Mouse (Mus musculus) urinary bladder, postnatal 36 days (tissue): ENCODE data around the gene Gstm2.
"Not testable (repeated sequence)": the region's sequence is repeated elsewhere in the genome, so short reads cannot be mapped to it uniquely, and the experiment has no call there.

Experiments used
- DNase-seq, 2 experiments: peaks; one replicate each; pipeline ENCODE4 v3.0.0; 2022; ENCODE audit warnings: low spot score in 2 of 2, mixed read lengths in 1 of 2

Gstm2 gene

DNA sequence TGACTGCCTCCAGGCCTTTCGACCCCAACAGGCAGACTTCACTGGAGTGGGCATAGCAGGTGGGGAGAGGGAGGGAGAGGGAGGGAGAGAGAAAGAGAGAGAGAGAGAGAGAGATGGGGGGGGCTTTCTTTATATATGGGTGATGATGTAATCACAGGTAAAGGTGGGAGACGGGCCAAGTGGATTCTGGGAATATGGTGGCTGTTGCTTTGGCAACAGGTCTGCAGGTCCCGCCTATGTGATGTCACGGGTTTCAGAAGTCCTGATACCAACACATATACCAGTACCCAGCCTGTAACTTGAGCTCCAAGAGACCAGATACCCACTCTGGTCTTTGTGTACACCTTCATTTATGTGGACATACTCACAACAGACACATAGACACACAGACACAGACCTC, 10.3 kb upstream of the Gstm2 start:
- DNase-seq, result no peak

DNA sequence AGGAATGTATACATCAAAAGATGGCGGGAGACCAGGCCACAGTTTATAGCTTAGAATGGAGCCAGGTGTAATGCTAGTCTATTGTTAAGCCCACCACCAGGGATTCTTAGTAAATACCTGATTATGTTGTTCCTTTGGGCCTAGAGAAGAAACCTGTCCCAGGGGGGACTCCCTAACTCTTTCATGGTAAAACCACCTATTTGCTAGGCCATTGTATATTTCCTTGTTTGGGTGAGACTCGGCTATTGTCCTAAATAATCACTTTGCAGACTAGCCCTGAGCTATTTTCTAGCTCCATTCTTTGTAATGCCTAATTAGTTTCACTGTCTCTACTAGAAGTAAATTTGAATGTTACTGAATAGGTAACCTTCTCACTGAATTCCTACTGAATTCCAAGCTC, 9.7 kb upstream of the Gstm2 start:
- DNase-seq, result not testable (repeated sequence)

DNA sequence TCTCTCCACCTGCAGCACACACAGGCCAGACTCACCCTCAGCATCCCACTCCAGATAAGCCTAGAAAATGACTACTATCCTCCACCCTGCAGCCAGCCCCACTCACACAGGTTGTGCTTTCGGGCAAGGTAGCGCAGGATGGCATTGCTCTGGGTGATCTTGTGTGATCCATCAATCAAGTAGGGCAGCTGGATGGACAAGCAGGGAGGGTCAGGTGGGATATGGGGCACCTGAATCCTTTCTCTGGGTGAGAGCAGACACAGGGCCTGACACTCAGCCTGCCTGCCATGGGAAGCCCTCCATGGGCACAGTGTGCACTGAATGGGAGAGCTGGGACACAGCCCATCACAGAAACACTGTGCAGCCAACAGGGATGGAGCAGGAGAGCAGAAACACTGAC, 1.1 kb downstream of the Gstm2 start:
- not testable (repeated sequence) for DNase-seq

DNA sequence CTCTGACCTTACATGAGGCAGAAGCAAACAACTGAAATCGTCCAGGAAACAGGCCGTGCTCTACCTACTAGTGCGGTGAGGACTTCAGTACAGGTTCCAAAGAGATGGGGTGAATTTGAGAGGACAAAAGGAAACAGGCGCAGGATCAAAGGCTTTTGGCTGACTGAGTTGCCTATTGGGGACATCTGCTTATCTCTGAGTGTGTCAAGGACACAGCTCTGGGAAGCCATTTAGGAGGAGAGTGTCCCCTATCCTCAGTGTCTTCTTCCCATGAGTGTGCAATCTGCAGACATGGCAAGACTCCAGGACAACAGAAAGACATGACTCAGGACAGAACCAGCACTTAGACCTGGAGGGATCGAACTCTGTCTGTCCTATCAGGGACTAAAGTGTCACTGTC, 1.8 kb downstream of the Gstm2 start:
- DNase-seq, result no peak

DNA sequence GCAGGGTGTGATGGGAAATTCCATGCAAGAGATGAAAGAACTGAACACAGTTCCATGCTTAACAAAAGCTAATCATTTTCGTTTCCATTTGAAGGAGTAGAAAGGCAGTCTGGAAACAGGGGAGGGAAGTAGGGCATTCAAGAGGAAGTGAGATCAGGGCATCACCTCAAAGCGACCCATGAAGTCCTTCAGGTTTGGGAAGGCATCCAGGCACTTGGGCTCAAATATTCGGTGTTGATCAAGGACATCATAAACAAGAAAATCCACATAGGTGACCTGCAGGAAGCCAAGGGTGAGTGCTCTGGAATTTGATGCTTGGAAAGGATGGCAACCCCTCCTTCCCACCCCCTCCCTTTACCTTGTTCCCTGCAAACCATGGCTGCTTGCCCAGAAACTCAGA, 2.5 kb downstream of the Gstm2 start:
- no peak for DNase-seq

DNA sequence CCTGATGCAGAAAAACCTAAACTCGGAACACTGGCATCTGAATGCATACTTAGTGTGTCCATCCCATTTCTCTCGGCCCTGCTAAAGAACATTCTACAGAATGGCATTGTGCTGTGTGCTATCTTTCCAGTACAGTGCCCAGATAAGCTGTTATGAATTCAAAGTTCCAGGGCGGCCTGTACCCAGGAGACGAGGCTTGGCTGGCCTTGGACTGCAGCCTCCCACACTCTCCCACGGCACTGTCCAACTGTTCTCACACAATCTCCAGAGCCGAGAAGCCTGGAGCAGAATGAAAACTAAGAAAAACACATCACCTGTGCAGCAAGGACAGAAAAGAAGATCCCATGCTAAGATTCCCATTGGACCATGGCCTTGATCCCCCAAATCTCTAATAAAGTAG, 3.5 kb downstream of the Gstm2 start:
- no peak for DNase-seq

DNA sequence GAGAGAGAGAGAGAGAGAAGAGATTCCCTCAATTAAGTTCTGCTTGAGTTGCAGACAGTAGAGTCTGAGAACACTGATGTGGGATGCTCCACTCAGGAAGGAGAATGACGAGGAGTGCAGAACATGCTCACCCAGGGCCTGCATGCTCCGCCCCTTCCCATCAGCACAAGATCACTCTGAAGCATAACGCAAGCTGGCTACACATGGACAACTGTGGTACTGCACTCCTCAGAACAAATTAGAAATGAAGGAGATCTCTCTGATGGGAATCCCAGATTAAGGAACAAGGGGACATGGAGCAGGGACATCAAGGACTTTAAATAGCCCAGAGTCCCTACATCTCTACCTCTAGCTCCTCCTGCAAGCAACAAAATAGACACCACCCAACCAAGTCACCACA, 5.0 kb downstream of the Gstm2 start:
- DNase-seq, result no peak

DNA sequence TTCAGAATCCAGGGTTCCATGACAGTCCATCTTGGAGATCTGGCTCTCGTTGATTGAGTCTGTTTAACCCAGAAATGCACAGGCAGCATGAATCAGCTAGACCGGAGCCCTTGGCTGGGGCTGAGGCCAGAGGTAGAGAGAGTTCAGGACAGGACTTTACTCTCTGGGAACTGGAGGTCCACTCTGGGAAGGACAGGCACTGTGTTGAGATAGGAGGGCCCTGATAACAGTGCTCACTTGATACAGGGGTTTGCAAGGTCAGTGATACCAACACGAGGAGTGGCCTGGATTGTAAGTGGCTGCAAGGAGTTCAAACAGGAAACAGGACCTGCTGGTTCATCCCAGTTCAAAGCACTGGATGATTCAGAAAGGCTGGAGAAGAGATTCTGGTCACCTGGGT, 8.6 kb downstream of the Gstm2 start:
- DNase-seq, result no peak

DNA sequence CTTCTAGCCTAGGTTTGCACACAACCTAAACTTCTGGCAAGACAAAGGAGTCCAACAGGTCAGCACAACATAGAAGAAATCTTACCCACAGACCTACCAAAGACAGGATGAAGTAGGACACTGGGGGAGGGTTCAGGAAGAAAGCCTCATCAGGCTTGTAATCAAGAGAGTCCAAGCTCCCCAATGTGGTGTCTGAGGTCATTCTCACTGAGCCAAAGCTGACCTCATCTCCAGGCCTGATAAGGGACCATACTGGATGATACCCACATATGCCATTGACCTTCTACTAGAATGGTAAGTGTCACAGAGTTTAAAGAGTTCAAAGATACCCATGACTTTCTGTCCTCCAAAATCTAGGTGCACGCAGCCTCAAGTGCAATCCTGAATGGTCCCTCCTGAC, 12.0 kb downstream of the Gstm2 start:
- no peak for DNase-seq

DNA sequence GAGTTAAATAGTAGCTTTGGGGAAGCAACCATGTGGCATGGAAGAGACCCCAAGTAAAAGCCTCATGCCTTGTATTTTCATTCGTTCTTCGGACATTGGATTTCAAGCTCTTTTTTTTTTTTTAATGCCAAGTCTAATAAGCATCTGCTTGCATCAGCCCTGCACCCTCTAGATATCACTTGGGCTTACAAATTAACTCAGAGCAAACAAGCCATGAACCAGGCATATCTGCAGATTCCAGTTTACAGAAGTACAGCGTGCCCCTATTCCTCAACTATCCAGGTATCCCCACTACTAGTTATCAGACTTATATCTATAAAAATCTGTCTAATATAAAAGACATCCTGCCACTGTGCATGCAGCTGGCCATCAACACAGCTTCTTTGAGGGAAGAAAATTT, 14.2 kb downstream of the Gstm2 start:
- DNase-seq, result no peak

DNA sequence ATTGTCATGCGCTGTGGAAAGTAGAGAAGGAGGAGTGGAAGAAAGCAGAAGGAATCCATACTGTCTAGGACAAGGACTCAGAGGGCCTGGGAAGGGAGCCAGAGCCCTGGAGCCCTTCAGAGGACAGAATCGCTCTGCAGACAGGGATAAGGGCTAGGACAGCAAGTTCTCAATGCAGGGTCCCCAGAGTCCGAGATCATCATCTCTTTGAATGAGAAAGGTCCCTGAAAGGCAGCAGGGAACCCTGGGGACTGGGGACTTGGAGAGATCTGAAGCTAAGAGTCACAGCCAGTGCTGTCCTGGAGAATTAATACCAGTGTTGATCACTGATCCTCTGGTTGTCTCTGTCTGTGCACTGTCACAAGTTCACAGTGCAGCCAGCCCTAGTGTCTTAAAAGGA, 15.2 kb downstream of the Gstm2 start:
- not testable (repeated sequence) for DNase-seq

DNA sequence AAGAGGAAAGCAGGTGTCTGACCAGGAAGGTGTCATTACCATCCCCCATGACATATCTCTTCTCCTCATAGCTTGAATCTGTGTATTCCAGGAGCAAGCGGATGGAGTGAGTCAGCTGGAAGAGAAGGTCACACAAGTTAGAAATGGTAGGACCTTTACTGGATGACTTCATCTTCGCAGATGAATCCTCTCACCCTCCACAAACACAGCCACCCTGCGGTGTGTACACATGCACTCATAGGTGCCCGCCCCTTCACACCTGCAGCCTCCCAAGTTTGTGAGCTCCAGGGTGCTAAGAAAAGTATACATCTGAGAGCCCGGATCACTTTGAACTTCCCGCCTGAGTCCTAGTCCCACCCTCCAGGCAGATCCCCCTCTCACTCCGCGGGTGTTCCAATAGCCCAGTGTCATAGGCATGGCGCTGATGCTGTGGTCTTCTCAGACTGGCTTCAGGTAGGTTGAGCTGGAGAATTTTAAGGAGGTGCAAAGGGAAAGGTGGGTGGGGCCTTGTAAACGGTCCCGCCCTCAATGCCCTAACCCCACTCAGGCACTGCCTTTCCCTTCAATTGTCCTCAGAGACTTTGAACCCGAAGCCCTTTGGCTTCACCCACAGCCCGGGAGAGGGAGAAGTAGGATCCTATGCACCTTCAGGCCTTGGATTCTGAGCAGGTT, 17.4 kb downstream of the Gstm2 start, which contains the start of gene Gstm3:
Gene Gstm3 (minus strand): TSS at position 560 of the 672 bp plus-strand sequence.
- no peak for DNase-seq

DNA sequence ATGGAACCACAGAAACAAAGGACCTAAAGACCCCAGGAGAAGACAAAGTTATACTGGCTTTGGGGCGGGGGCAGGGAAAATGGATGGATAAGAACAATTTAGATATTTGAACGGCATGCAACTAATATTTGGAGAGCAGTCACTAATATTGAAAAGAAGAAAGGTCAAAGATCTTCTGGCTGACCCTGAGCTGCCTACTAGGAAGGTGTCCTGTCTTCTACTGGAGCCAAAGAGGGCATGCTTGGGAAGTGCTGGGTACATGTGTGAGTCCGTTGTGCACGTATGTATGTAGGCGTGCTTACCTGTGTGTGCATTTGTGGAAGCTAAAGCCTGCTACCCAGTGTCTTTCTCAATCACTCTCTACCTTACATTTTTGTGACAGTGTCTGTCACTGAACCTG, 19.6 kb downstream of the Gstm2 start:
- DNase-seq, result no peak

DNA sequence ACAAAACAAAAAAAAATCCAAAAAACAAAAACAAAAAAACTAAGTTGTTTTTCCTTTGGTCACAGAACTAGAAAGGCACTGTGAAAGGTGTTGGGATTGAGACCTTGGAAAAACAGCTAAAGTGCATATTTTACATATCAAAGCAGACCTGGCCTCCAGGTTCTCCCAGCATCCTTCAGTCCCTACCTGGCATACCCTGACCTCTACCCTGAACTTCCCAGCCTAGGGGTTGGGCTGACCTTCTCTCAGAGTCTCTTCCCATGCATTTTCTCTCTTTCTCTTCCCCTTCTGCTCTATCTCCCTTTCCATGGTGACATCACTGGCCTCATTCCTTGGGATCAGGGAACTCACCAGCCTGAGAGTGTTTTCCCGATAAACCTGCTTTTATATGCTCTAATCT, 20.7 kb downstream of the Gstm2 start:
- DNase-seq, result no peak

DNA sequence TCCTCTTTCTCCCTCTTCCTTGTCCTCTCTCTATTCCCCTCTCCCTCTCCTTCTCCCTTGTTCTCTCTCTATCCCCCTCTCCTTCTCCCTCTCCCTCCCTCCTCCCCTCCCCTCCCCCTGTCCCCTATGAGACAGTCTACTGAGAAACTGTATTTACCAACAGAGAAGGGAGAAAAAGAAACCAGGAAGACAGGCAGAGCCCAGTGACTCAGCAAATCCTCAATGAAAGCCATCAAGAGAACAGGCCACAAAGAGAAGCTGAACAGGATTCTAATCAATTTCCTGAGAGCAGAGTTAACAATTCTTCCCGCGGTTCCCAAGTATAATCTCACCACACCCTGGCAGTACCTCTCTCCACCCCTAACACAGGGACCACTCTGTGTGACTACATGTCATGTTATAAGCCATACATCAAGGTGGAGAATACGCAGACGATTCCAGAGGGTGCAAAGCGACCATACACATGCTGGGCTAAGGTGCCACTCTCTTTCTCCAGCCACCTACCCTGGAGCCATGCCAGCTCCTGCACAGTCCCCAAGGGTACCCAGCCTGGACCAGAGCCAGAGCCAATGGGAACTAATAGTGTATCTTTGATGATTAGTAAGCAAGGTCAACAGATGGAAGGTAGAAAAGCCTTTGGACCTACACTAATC, 21.5 kb downstream of the Gstm2 start:
- DNase-seq, result no peak

DNA sequence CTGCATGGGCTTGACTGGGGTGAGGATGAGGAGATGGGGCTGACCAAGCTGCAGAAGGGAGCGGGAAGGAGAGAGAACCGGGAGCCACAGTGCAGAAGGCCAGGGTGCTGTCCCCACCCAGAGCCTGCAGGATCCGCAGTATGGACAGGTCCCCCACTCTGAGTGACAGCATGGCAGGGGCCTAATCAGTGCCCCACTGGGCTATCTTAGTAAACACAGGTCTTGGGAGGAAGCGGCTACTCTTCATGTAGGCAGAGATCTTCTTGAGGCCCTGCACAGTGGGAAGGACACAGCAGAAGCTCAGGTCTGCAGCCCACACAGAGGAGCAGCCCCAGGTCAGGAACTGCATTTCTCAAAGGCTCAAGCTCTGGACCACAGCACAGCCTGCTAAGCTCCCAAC, 22.2 kb downstream of the Gstm2 start:
- DNase-seq, result no peak

DNA sequence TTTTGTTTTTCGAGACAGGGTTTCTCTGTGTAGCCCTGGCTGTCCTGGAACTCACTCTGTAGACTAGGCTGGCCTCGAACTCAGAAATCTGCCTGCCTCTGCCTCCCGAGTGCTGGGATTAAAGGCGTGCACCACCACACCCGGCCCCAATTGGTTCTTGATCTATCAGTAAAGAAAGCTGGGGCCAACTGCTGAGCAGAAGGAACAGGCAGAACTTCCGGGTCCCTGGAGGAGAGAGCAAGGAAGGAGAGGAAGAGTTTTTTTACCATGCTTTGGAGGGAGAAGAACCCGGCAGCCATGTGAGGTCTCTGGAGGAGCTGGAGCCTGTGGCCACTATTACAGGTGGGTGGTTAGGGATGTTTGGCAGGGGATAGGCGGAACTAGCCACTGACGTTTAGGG, 31.0 kb downstream of the Gstm2 start:
- not testable (repeated sequence) for DNase-seq

DNA sequence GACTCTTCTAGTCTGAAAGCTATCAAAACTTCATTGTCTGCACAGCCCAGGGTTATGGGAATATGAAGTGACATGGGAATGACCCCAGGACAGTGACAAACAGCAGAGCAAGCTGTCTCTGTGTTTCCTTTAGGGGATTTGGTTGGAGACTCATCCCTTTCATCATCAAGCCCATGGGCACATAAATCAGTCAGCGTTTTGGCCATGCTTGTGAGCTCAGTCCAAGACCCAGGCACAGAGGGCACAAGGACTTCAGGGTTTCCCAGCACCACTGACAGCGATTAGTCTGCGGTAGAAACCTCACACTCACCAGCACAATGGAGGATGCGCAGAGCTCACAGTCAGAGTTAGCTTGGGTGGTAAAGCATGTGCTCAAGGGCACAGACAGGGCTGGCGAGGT, 32.3 kb downstream of the Gstm2 start:
- no peak for DNase-seq

DNA sequence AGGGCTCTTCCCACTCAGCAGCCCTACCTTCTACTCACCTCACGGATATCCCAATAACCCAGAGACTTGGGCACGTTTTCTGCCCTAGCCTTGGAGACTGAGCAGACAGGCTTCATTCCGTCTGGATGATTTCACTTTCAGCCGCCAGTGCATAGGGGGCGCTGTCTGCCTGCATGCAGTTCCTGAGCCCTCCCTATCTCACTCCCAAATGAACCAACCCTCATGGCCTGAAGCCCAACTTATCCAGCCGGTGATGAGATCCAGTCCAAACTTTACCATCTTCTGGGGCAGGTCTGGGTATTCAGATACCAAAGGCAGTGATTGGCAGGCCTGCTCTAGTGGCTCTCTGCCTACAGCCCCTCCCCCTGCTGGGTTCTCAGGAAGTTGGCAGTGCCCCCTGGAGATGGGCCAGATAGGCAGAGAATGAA, 32.9 kb downstream of the Gstm2 start:
- peak; percentile 66 to 79 for DNase-seq

DNA sequence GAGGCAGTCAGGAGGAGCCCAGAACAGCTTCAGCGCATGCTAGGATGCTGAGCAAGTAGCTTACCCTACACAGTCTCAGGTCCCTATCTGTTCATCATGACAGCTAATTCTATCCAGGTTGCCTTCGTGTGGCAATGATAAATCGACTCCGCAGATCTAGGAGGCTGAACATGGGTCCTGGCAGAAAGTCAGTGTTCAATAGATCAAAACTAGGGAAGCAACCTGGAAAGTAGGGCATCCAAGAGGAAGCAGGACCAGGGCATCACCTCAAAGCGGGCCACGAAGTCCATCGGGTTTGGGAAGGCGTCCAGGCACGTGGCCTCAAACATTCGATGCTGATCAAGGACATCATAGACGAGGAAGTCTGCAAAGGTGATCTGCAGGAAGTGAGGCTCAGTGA, 35.7 kb downstream of the Gstm2 start:
- no peak for DNase-seq

DNA sequence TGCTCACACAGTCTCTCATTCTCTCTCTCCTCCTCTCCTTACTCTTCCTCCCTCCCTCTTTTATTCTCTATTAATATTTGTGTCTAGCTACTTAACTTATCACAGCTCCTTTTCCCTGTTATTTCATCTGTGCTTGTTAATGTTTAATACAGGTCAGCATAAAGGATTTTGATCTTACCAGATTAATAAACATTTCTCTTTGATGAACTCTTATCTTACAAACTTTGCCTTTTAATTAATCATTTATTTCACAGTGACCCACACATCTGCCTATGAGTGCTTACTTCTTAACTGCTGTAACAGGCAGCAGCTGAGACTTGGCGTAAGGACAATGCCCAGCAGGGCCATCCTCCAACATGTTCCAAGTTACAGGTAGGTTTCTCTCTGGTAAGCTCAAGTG, 36.8 kb downstream of the Gstm2 start:
- DNase-seq, result not testable (repeated sequence)

DNA sequence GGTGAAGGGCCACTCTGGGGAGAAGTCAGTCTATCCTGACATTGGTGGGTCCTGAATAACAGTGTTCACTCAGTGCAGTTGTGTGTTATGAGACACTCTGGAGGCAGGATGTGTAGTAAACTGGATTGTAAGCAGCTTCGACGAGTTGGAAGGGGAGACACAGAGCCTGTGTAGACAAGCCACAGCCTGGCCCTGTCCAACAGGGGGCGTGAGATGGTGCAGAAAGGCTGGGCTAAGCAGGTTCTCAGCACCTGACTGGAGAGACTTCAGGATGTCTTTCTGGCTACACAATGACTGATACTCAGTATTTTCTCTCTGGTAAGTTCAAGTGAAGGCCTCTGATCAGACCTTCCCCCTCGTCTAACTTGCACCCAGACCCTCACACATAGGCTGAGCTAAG, 40.5 kb downstream of the Gstm2 start:
- DNase-seq, result no peak

DNA sequence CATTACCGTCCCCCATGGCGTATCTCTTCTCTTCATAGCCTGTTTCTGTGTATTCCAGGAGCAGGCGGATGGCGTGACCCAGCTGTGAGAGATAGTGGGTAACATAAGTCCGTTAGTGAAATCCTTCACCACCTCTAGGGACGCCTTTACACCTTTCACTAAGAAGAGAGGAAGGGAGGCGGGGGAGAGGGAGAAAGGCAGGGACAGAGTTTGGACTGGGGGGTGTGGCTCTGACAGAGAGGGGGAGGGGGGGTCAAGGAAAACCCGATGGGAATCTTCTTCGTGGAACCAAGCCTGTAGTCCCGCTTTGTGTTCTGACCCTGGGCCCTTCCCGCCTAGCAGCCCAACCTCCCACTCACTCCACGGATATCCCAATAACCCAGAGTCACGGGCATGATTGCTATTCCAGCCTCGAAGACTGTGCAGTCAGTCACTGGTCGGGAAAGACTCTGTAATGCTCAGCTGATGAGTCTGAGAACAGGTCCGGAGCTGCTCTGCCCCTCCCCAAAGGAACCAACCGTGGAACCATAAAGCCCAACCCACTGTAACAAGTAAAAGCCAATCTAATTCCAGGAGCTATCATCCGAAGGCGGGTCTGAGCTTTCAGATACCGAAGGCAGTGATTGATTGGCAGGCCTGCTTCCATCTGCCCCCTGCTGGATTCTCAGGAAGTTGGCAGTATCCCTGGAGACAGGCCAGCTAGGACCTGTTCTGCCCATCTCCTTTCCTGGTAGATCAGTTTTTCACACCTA, 42.8 kb downstream of the Gstm2 start, which contains the start of gene Gstm6:
Gene Gstm6 (minus strand): TSS at position 511 of the 752 bp plus-strand sequence.
- no peak for DNase-seq
